Mouse (Mus musculus): ENCODE measurements around the gene Hnrnpr. TPM values are rescaled to one million over a fixed set of nuclear protein-coding genes. Genes with fewer than 3 reads are reported as not detected.

Gene Hnrnpr
- polyA plus RNA-seq, 1 experiment from 2014 or later = 196 TPM

- 34% methylated on average over 39 of the region's 39 CpGs for WGBS
- Histone ChIP-seq H3K9ac (ENCODE audit: low read length) (peak overlapping the region; percentile 53), H3K36me3 (ENCODE audit: control insufficient read depth, insufficient read depth, low read length) (peaks cover 29% of the 10 kb centered on the region), H3K9me3 (ENCODE audit: control insufficient read depth, low read length) (peaks cover 3% of the 10 kb centered on the region; the same call in 1 of the 2 replicates), H3K4me3 (ENCODE audit: low read depth, low read length) (peak overlapping the region; percentile 16; the same call in 1 of the 2 replicates), H3K4me1 (ENCODE audit: control insufficient read depth, insufficient read depth, low read length) (peaks cover 27% of the 10 kb centered on the region), H3K27me3 (ENCODE audit: control insufficient read depth, insufficient read depth, low read length) (peaks cover 22% of the 10 kb centered on the region), H3K27ac (ENCODE audit: low read depth, low read length) (no peak overlapping the region), H3K4me2 (peak overlapping the region; percentile 35)
- no peak for ATAC-seq (ENCODE audit: low FRiP score)
- peak; percentile 93 for DNase-seq (ENCODE audit: low spot score, missing footprints)
These were observed 19.8 kb upstream of the Hnrnpr start for GRCm38 (mm10) chr4:136290781-136291595.

- no peak for ATAC-seq (ENCODE audit: low FRiP score)
- WGBS = 87% methylated on average over 6 of the region's 6 CpGs
- no peak overlapping the region for H3K4me3 ChIP-seq (ENCODE audit: low read depth, low read length)
- H3K4me2 ChIP-seq = no peak overlapping the region
- H3K27me3 ChIP-seq (ENCODE audit: control insufficient read depth, insufficient read depth, low read length) = peaks cover 22% of the 10 kb centered on the region
- H3K27ac ChIP-seq (ENCODE audit: low read depth, low read length) = no peak overlapping the region
- no peak for DNase-seq (ENCODE audit: low spot score, missing footprints)
- H3K36me3 ChIP-seq (ENCODE audit: control insufficient read depth, insufficient read depth, low read length) = peaks cover 29% of the 10 kb centered on the region
- H3K9me3 ChIP-seq (ENCODE audit: control insufficient read depth, low read length) = peaks cover 3% of the 10 kb centered on the region; the same call in 1 of the 2 replicates
- no peak overlapping the region for H3K9ac ChIP-seq (ENCODE audit: low read length)
- H3K4me1 ChIP-seq (ENCODE audit: control insufficient read depth, insufficient read depth, low read length) = peaks cover 22% of the 10 kb centered on the region
These were observed 19.1 kb upstream of the Hnrnpr start for GRCm38 (mm10) chr4:136291692-136292091.

GRCm38 (mm10) chr4:136295941-136296340 lies 14.8 kb upstream of the Hnrnpr start:
- Histone ChIP-seq H3K9me3 (ENCODE audit: control insufficient read depth, low read length) (no peaks in the 10 kb centered on the region), H3K27ac (ENCODE audit: low read depth, low read length) (no peak overlapping the region), H3K4me1 (ENCODE audit: control insufficient read depth, insufficient read depth, low read length) (peaks cover 6% of the 10 kb centered on the region), H3K9ac (ENCODE audit: low read length) (no peak overlapping the region), H3K4me2 (no peak overlapping the region), H3K4me3 (ENCODE audit: low read depth, low read length) (no peak overlapping the region), H3K27me3 (ENCODE audit: control insufficient read depth, insufficient read depth, low read length) (no peaks in the 10 kb centered on the region; the same call in 1 of the 2 replicates), H3K36me3 (ENCODE audit: control insufficient read depth, insufficient read depth, low read length) (peaks cover 10% of the 10 kb centered on the region)
- no peak for DNase-seq (ENCODE audit: low spot score, missing footprints)
- WGBS = 75% methylated on average over 7 of the region's 7 CpGs
- no peak for ATAC-seq (ENCODE audit: low FRiP score)

- WGBS = 80% methylated on average over 4 of the region's 4 CpGs
- no peak overlapping the region for H3K9ac ChIP-seq (ENCODE audit: low read length)
- no peaks in the 10 kb centered on the region for H3K4me1 ChIP-seq (ENCODE audit: control insufficient read depth, insufficient read depth, low read length)
- no peaks in the 10 kb centered on the region for H3K9me3 ChIP-seq (ENCODE audit: control insufficient read depth, low read length)
- no peak overlapping the region for H3K4me2 ChIP-seq
- peak; percentile 70 for DNase-seq (ENCODE audit: low spot score, missing footprints)
- no peak overlapping the region for H3K27ac ChIP-seq (ENCODE audit: low read depth, low read length)
- no peak for ATAC-seq (ENCODE audit: low FRiP score)
- H3K36me3 ChIP-seq (ENCODE audit: control insufficient read depth, insufficient read depth, low read length) = no peaks in the 10 kb centered on the region
- H3K27me3 ChIP-seq (ENCODE audit: control insufficient read depth, insufficient read depth, low read length) = no peaks in the 10 kb centered on the region
- no peak overlapping the region for H3K4me3 ChIP-seq (ENCODE audit: low read depth, low read length)
These were observed 8.3 kb upstream of the Hnrnpr start for GRCm38 (mm10) chr4:136302462-136302861.

GRCm38 (mm10) chr4:136304181-136304580 lies 6.6 kb upstream of the Hnrnpr start:
- no peaks in the 10 kb centered on the region for H3K27me3 ChIP-seq (ENCODE audit: control insufficient read depth, insufficient read depth, low read length)
- no peaks in the 10 kb centered on the region for H3K4me1 ChIP-seq (ENCODE audit: control insufficient read depth, insufficient read depth, low read length)
- H3K4me3 ChIP-seq (ENCODE audit: low read depth, low read length) = no peak overlapping the region
- H3K36me3 ChIP-seq (ENCODE audit: control insufficient read depth, insufficient read depth, low read length) = no peaks in the 10 kb centered on the region
- WGBS = 43% methylated on average over 2 of the region's 2 CpGs
- DNase-seq (ENCODE audit: low spot score, missing footprints) = no peak
- no peak overlapping the region for H3K4me2 ChIP-seq
- no peak overlapping the region for H3K27ac ChIP-seq (ENCODE audit: low read depth, low read length)
- no peak overlapping the region for H3K9ac ChIP-seq (ENCODE audit: low read length)
- no peaks in the 10 kb centered on the region for H3K9me3 ChIP-seq (ENCODE audit: control insufficient read depth, low read length)
- no peak for ATAC-seq (ENCODE audit: low FRiP score)

- peaks cover 13% of the 10 kb centered on the region for H3K4me1 ChIP-seq (ENCODE audit: control insufficient read depth, insufficient read depth, low read length)
- no peak overlapping the region for H3K9ac ChIP-seq (ENCODE audit: low read length)
- DNase-seq (ENCODE audit: low spot score, missing footprints) = no peak
- ATAC-seq (ENCODE audit: low FRiP score) = no peak
- H3K4me2 ChIP-seq = no peak overlapping the region
- no peaks in the 10 kb centered on the region for H3K9me3 ChIP-seq (ENCODE audit: control insufficient read depth, low read length)
- no peak overlapping the region for H3K27ac ChIP-seq (ENCODE audit: low read depth, low read length)
- WGBS = 53% methylated on average over 2 of the region's 2 CpGs
- no peaks in the 10 kb centered on the region for H3K36me3 ChIP-seq (ENCODE audit: control insufficient read depth, insufficient read depth, low read length)
- no peak overlapping the region for H3K4me3 ChIP-seq (ENCODE audit: low read depth, low read length)
- no peaks in the 10 kb centered on the region for H3K27me3 ChIP-seq (ENCODE audit: control insufficient read depth, insufficient read depth, low read length)
These were observed 2.4 kb upstream of the Hnrnpr start for GRCm38 (mm10) chr4:136308355-136308754.

- no peaks in the 10 kb centered on the region for H3K36me3 ChIP-seq (ENCODE audit: control insufficient read depth, insufficient read depth, low read length)
- ATAC-seq (ENCODE audit: low FRiP score) (no peak), DNase-seq (ENCODE audit: low spot score, missing footprints) (no peak)
- peak overlapping the region; percentile 75 for H3K4me2 ChIP-seq
- H3K27me3 ChIP-seq (ENCODE audit: control insufficient read depth, insufficient read depth, low read length) = no peaks in the 10 kb centered on the region
- H3K4me1 ChIP-seq (ENCODE audit: control insufficient read depth, insufficient read depth, low read length) = peaks cover 20% of the 10 kb centered on the region
- H3K27ac ChIP-seq (ENCODE audit: low read depth, low read length) = peak overlapping the region; percentile 89
- H3K9me3 ChIP-seq (ENCODE audit: control insufficient read depth, low read length) = no peaks in the 10 kb centered on the region
- peak overlapping the region; percentile 77 for H3K9ac ChIP-seq (ENCODE audit: low read length)
- H3K4me3 ChIP-seq (ENCODE audit: low read depth, low read length) = peak overlapping the region; percentile 99
- 6% methylated on average over 11 of the region's 11 CpGs for WGBS
These were observed 962 bp upstream of the Hnrnpr start for GRCm38 (mm10) chr4:136309780-136310179.

- Histone ChIP-seq H3K9me3 (ENCODE audit: control insufficient read depth, low read length) (no peaks in the 10 kb centered on the region), H3K4me2 (peak overlapping the region; percentile 74), H3K27ac (ENCODE audit: low read depth, low read length) (peak overlapping the region; percentile 99), H3K4me1 (ENCODE audit: control insufficient read depth, insufficient read depth, low read length) (peaks cover 23% of the 10 kb centered on the region), H3K27me3 (ENCODE audit: control insufficient read depth, insufficient read depth, low read length) (no peaks in the 10 kb centered on the region), H3K9ac (ENCODE audit: low read length) (peak overlapping the region; percentile 100), H3K4me3 (ENCODE audit: low read depth, low read length) (peak overlapping the region; percentile 99), H3K36me3 (ENCODE audit: control insufficient read depth, insufficient read depth, low read length) (peaks cover 1% of the 10 kb centered on the region; the same call in 1 of the 2 replicates)
- WGBS = under 1% methylated on average over 80 of the region's 81 CpGs
- ATAC-seq (ENCODE audit: low FRiP score) = peak; percentile 6; the same call in 1 of the 2 replicates
- DNase-seq (ENCODE audit: low spot score, missing footprints) = peak; percentile 96
These were observed 579 bp downstream of the Hnrnpr start for GRCm38 (mm10) chr4:136311042-136311999.
